Mouse (Mus musculus): ENCODE measurements around the gene Ifitm3.
"Not testable (repeated sequence)": the region's sequence is repeated elsewhere in the genome, so short reads cannot be mapped to it uniquely, and the experiment has no call there.

Gene Ifitm3

GRCm38 (mm10) chr7:141010593-141010992 lies at the start of gene Ifitm3:
TSS of gene Ifitm3 (minus strand) at chr7:141010770.
- DNase-seq = no peak

GRCm38 (mm10) chr7:141059929-141060328 lies 49.4 kb upstream of the Ifitm3 start:
- no peak for DNase-seq

GRCm38 (mm10) chr7:141058601-141059341 lies 48.2 kb upstream of the Ifitm3 start:
- DNase-seq = no peak

GRCm38 (mm10) chr7:141057541-141057940 lies 47.0 kb upstream of the Ifitm3 start:
- no peak for DNase-seq

- DNase-seq = no peak
Observed at GRCm38 (mm10) chr7:141056976-141057375, 46.4 kb upstream of the Ifitm3 start.

- DNase-seq = no peak
Observed at GRCm38 (mm10) chr7:141055785-141056184, 45.2 kb upstream of the Ifitm3 start.

GRCm38 (mm10) chr7:141052421-141052820 lies 41.9 kb upstream of the Ifitm3 start:
- DNase-seq = no peak

GRCm38 (mm10) chr7:141052016-141052415 lies 41.4 kb upstream of the Ifitm3 start:
- no peak for DNase-seq

GRCm38 (mm10) chr7:141051060-141051685 lies 40.6 kb upstream of the Ifitm3 start:
- no peak for DNase-seq

- no peak for DNase-seq
Observed at GRCm38 (mm10) chr7:141049326-141049725, 38.8 kb upstream of the Ifitm3 start.

- DNase-seq = peak; percentile 90
Observed at GRCm38 (mm10) chr7:141048226-141049218, 38.0 kb upstream of the Ifitm3 start.

GRCm38 (mm10) chr7:141047581-141048225 lies 37.1 kb upstream of the Ifitm3 start:
- peak; percentile 65 for DNase-seq

- DNase-seq = no peak
Observed at GRCm38 (mm10) chr7:141046931-141047580, 36.5 kb upstream of the Ifitm3 start.

- no peak for DNase-seq
Observed at GRCm38 (mm10) chr7:141042539-141042938, 32.0 kb upstream of the Ifitm3 start.

GRCm38 (mm10) chr7:141041661-141042060 lies 31.1 kb upstream of the Ifitm3 start:
- DNase-seq = peak; percentile 45

- no peak for DNase-seq
Observed at GRCm38 (mm10) chr7:141040867-141041606, 30.5 kb upstream of the Ifitm3 start.

- DNase-seq = no peak
Observed at GRCm38 (mm10) chr7:141039386-141040107, 29.0 kb upstream of the Ifitm3 start.

GRCm38 (mm10) chr7:141038090-141039032 lies 27.8 kb upstream of the Ifitm3 start:
- DNase-seq = no peak

- DNase-seq = not testable (repeated sequence)
Observed at GRCm38 (mm10) chr7:141036624-141037023, 26.1 kb upstream of the Ifitm3 start.

All from cerebellum, adult 9-10 months (tissue).